Mouse (Mus musculus): ENCODE measurements at regions not wholly inside any gene's neighbourhood (a gene's known extent, or its start where the extent isn't known, plus 50 kb on each side); places are given as distances from the start of the nearest gene placed in this dataset.

- H3K9ac ChIP-seq (ENCODE audit: control insufficient read depth, low read depth, low read length, poor library complexity, severe bottlenecking), result no peak overlapping the region
- H3K4me3 ChIP-seq (ENCODE audit: control insufficient read depth in 1 of 2, insufficient read depth in 1 of 2, low read depth in 2 of 2, low read length in 2 of 2), result no peak overlapping the region
- no peaks in the 10 kb centered on the region for H3K27me3 ChIP-seq (ENCODE audit: control insufficient read depth in 1 of 2, insufficient read depth in 2 of 2, low read length in 2 of 2)
- H3K79me2 ChIP-seq (ENCODE audit: control insufficient read depth, insufficient read depth, low read length, poor library complexity), result no peaks in the 10 kb centered on the region
- TF ChIP-seq TAL1 (IDR thresholded peaks at IDR 0.05; ENCODE audit: low read length) (no peak), JUND (IDR thresholded peaks at IDR 0.05; ENCODE audit: low read depth, low read length) (no peak), ELF1 (IDR thresholded peaks at IDR 0.05; ENCODE audit: low read depth, low read length) (no peak), MAX (IDR thresholded peaks at IDR 0.05; ENCODE audit: low read length) (no peak), POLR2AphosphoS2 (IDR thresholded peaks at IDR 0.05; ENCODE audit: low read length) (no peak)
- DNase-seq (ENCODE audit: low read depth, low spot score), result no peak
- H3K36me3 ChIP-seq (ENCODE audit: control insufficient read depth in 1 of 2, insufficient read depth in 2 of 2, low read length in 2 of 2), result no peaks in the 10 kb centered on the region
- H3K27ac ChIP-seq (ENCODE audit: control insufficient read depth, low read depth, low read length), result no peak overlapping the region
- H3K4me1 ChIP-seq (ENCODE audit: control insufficient read depth in 1 of 2, insufficient read depth in 2 of 2, low read length in 2 of 2), result no peaks in the 10 kb centered on the region
- no peaks in the 10 kb centered on the region for H3K9me3 ChIP-seq (replicated peaks; ENCODE audit: insufficient read depth, low read length)
Measured at GRCm38 (mm10) chr2:148312255-148312654, 82.9 kb upstream of the Sstr4 start.

DNA sequence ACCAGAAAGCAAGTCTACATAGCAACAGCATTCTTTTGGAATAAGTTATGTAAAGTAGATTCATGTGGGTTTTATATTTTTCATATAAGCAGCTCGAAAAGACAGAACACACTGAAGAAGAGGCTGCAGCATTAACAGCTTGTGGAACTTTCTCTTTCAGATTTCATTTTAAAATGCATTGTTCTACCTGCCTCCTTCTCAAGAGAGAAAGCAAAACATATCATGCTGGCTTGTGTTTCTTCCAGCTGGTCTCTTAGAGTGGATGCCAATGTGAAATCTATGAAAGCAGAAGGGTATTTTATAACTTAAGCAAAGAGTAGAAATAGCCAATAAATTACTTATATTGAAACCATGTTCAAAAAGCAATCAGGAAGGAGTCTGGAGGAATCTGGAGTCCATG lies 74.2 kb upstream of the Sstr4 start:
- no peaks in the 10 kb centered on the region for H3K4me1 ChIP-seq (ENCODE audit: control insufficient read depth in 1 of 2, insufficient read depth in 2 of 2, low read length in 2 of 2)
- H3K79me2 ChIP-seq (ENCODE audit: control insufficient read depth, insufficient read depth, low read length, poor library complexity), result no peaks in the 10 kb centered on the region
- H3K9me3 ChIP-seq (replicated peaks; ENCODE audit: insufficient read depth, low read length), result no peaks in the 10 kb centered on the region
- no peaks in the 10 kb centered on the region for H3K27me3 ChIP-seq (ENCODE audit: control insufficient read depth in 1 of 2, insufficient read depth in 2 of 2, low read length in 2 of 2)
- DNase-seq (ENCODE audit: low read depth, low spot score), result no peak
- no peak overlapping the region for H3K9ac ChIP-seq (ENCODE audit: control insufficient read depth, low read depth, low read length, poor library complexity, severe bottlenecking)
- no peak overlapping the region for H3K27ac ChIP-seq (ENCODE audit: control insufficient read depth, low read depth, low read length)
- H3K36me3 ChIP-seq (ENCODE audit: control insufficient read depth in 1 of 2, insufficient read depth in 2 of 2, low read length in 2 of 2), result no peaks in the 10 kb centered on the region
- no peak overlapping the region for H3K4me3 ChIP-seq (ENCODE audit: control insufficient read depth in 1 of 2, insufficient read depth in 1 of 2, low read depth in 2 of 2, low read length in 2 of 2)
- no peak for TF ChIP-seq ZC3H11A (IDR thresholded peaks at IDR 0.05; ENCODE audit: low read depth, low read length)
- TF ChIP-seq SIN3A (IDR thresholded peaks at IDR 0.05; ENCODE audit: low read length), result no peak
- TF ChIP-seq E2F4 (IDR thresholded peaks at IDR 0.05; ENCODE audit: borderline replicate concordance, low read depth, low read length), result no peak
- no peak for TF ChIP-seq POLR2A (IDR thresholded peaks at IDR 0.05; ENCODE audit: control insufficient read depth in 1 of 2, insufficient read depth in 1 of 2, low read depth in 1 of 2, low read length in 2 of 2, poor library complexity in 1 of 2)
- no peak for TF ChIP-seq ETS1 (IDR thresholded peaks at IDR 0.05; ENCODE audit: low read depth, low read length)
- TF ChIP-seq ELF1 (IDR thresholded peaks at IDR 0.05; ENCODE audit: low read depth, low read length), result no peak
- TF ChIP-seq KAT2A (conservative IDR thresholded peaks at IDR 0.05; ENCODE audit: low read depth, low read length), result no peak
- no peak for TF ChIP-seq EP300 (IDR thresholded peaks at IDR 0.05; ENCODE audit: low read depth in 1 of 2, low read length in 2 of 2)
- TF ChIP-seq CHD2 (IDR thresholded peaks at IDR 0.05; ENCODE audit: low read length), result no peak
- no peak for TF ChIP-seq ZMIZ1 (IDR thresholded peaks at IDR 0.05; ENCODE audit: low read depth, low read length)
- TF ChIP-seq POLR2AphosphoS5 (IDR thresholded peaks at IDR 0.05; ENCODE audit: borderline replicate concordance, low read depth, low read length), result no peak

DNA sequence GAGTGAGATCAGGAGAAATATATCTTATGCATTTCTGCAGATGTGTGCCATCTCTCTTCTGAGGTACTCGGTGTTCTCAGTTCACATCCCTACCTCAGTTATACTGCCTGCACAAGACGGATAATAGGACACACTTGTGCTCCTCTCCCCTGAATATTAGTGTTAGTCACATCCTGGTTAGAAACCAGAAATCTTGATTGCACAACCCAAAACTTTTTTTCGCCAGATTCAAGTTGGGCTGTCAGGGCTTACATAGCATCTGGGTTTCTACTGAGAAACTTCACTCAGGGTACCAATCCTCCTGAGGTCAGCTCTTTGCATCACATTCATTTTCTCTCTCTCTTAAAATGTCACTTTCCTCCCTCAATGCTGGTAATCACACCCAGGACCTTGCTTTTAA lies 69.8 kb upstream of the Sstr4 start:
- Histone ChIP-seq H3K27me3 (ENCODE audit: control insufficient read depth in 1 of 2, insufficient read depth in 2 of 2, low read length in 2 of 2) (no peaks in the 10 kb centered on the region), H3K27ac (ENCODE audit: control insufficient read depth, low read depth, low read length) (no peak overlapping the region), H3K4me3 (ENCODE audit: control insufficient read depth in 1 of 2, insufficient read depth in 1 of 2, low read depth in 2 of 2, low read length in 2 of 2) (no peak overlapping the region), H3K36me3 (ENCODE audit: control insufficient read depth in 1 of 2, insufficient read depth in 2 of 2, low read length in 2 of 2) (no peaks in the 10 kb centered on the region), H3K79me2 (ENCODE audit: control insufficient read depth, insufficient read depth, low read length, poor library complexity) (no peaks in the 10 kb centered on the region), H3K9me3 (replicated peaks; ENCODE audit: insufficient read depth, low read length) (no peaks in the 10 kb centered on the region), H3K4me1 (ENCODE audit: control insufficient read depth in 1 of 2, insufficient read depth in 2 of 2, low read length in 2 of 2) (no peaks in the 10 kb centered on the region), H3K9ac (ENCODE audit: control insufficient read depth, low read depth, low read length, poor library complexity, severe bottlenecking) (no peak overlapping the region)
- no peak for DNase-seq (ENCODE audit: low read depth, low spot score)
- TF ChIP-seq NRF1 (IDR thresholded peaks at IDR 0.05; ENCODE audit: insufficient read depth, low read depth, low read length, poor library complexity, severe bottlenecking) (no peak), JUND (IDR thresholded peaks at IDR 0.05; ENCODE audit: low read depth, low read length) (no peak), ZC3H11A (IDR thresholded peaks at IDR 0.05; ENCODE audit: low read depth, low read length) (no peak), ZNF384 (IDR thresholded peaks at IDR 0.05; ENCODE audit: low read depth, low read length) (no peak), CTCF (IDR thresholded peaks at IDR 0.05 in 2 of 3, conservative IDR thresholded peaks at IDR 0.05 in 1 of 3; ENCODE audit: control insufficient read depth in 1 of 3, insufficient read depth in 1 of 3, low read depth in 2 of 3, low read length in 3 of 3, poor library complexity in 1 of 3, severe bottlenecking in 1 of 3) (no peak), MXI1 (IDR thresholded peaks at IDR 0.05; ENCODE audit: low read depth, low read length) (no peak), ZMIZ1 (IDR thresholded peaks at IDR 0.05; ENCODE audit: low read depth, low read length) (no peak), MYC (IDR thresholded peaks at IDR 0.05; ENCODE audit: low read depth, low read length) (no peak), SIN3A (IDR thresholded peaks at IDR 0.05; ENCODE audit: low read length) (no peak), TBP (IDR thresholded peaks at IDR 0.05; ENCODE audit: low read depth, low read length) (no peak), ELF1 (IDR thresholded peaks at IDR 0.05; ENCODE audit: low read depth, low read length) (no peak), ZKSCAN1 (IDR thresholded peaks at IDR 0.05; ENCODE audit: low read depth, low read length) (no peak), RAD21 (IDR thresholded peaks at IDR 0.05; ENCODE audit: low read depth, low read length) (no peak), HCFC1 (IDR thresholded peaks at IDR 0.05; ENCODE audit: low read depth, low read length) (no peak), MAFK (IDR thresholded peaks at IDR 0.05; ENCODE audit: borderline replicate concordance, low read depth, low read length) (no peak), POLR2AphosphoS2 (IDR thresholded peaks at IDR 0.05; ENCODE audit: low read length) (no peak), ETS1 (IDR thresholded peaks at IDR 0.05; ENCODE audit: low read depth, low read length) (no peak), CHD2 (IDR thresholded peaks at IDR 0.05; ENCODE audit: low read length) (no peak)
